Mouse (Mus musculus): Measurements from ENCODE around the gene Trmt1.

GRCm38 (mm10) chr8:84664566-84665384, 21.3 kb upstream of the Trmt1 start:
- 0 out of 2 replicates have a peak, but pooled peaks have one; percentile 11 for TF ChIP-seq CTCF (IDR thresholded peaks at IDR 0.05; ENCODE audit: insufficient read depth, low read length)
- peak; percentile 58; the same call in 1 of the 2 replicates for TF ChIP-seq POLR2A (IDR thresholded peaks at IDR 0.05; ENCODE audit: borderline replicate concordance, extremely low read depth, low read depth, low read length)

All from lung, adult 2 months (tissue).